Mouse (Mus musculus) stomach, postnatal 0 days (tissue): ENCODE results near the gene Gm42517. TPM values are rescaled to one million over a fixed set of nuclear protein-coding genes. Genes with fewer than 3 reads are reported as not detected.

Source experiments
- ATAC-seq: fragments of 200-750 bp; cut with Nextera tagmentation; 2 replicates; pipeline ENCODE4 v1.8.0; 2017; ENCODE audit not compliant: low FRiP score, low TSS enrichment
- DNase-seq: peaks from one replicate; pipeline ENCODE4 v3.0.0-alpha.2; 2016; ENCODE audit warnings: low spot score
- H3K27ac ChIP-seq: fragments of 300-500 bp; sonication (generic); replicated peaks from 2 replicates; pipeline ENCODE4 v1.5.1; 2014; ENCODE audit warnings: mild to moderate bottlenecking, control low read depth
- H3K27me3 ChIP-seq: fragments of 300-500 bp; sonication (generic); 2 replicates; pipeline ENCODE4 v1.6.1; 2014; ENCODE audit warnings: low read length; ENCODE audit not compliant: control insufficient read depth, insufficient read depth
- H3K36me3 ChIP-seq: fragments of 300-500 bp; sonication (generic); 2 replicates; pipeline ENCODE4 v1.6.1; 2014; ENCODE audit warnings: low read length, mixed read lengths; ENCODE audit not compliant: control insufficient read depth, insufficient read depth
- H3K4me1 ChIP-seq: fragments of 300-500 bp; sonication (generic); replicated peaks from 2 replicates; pipeline ENCODE4 v1.6.1; 2014; ENCODE audit warnings: antibody characterized with exemption; ENCODE audit not compliant: control insufficient read depth, insufficient read depth
- H3K4me2 ChIP-seq: fragments of 300-500 bp; sonication (generic); replicated peaks from 2 replicates; pipeline ENCODE4 v1.6.1; 2014; ENCODE audit warnings: low read depth, mild to moderate bottlenecking, control low read depth, moderate library complexity
- H3K4me3 ChIP-seq: fragments of 300-500 bp; sonication (generic); 2 replicates; pipeline ENCODE4 v1.5.1; 2014; ENCODE audit warnings: low read depth, low read length, control low read depth
- H3K9ac ChIP-seq: fragments of 300-500 bp; sonication (generic); 2 replicates; pipeline ENCODE4 v1.6.1; 2014; ENCODE audit warnings: mild to moderate bottlenecking, low read length, control low read depth, mixed read lengths
- H3K9me3 ChIP-seq: fragments of 300-500 bp; sonication (generic); 2 replicates; pipeline ENCODE4 v1.6.1; 2016; ENCODE audit warnings: low read length; ENCODE audit not compliant: control insufficient read depth
- CTCF ChIP-seq: IDR thresholded peaks from 2 replicates; pipeline ENCODE4 v1.5.1; 2016; ENCODE audit warnings: antibody characterized with exemption, low read depth, mild to moderate bottlenecking, moderate library complexity
- EP300 ChIP-seq: optimal IDR thresholded peaks from 2 replicates; pipeline ENCODE3; 2016; ENCODE audit warnings: antibody characterized with exemption
- WGBS: fragments of 180-500 bp; shearing (Covaris S2); extraction: QIAGEN DNeasy Blood & Tissue Kit; methylation state at CpG from one replicate; pipeline ENCODE4 v1.1.7; 2014; 5-methylcytosine and 5-hydroxymethylcytosine counted together
- polyA plus RNA-seq: library from polyadenylated mRNA; unstranded; fragments of >200 nt; fragmentation: Nextera tagmentation; extraction: Ambion mirVana; gene quantifications from 2 replicates; pipeline ENCODE4 v1.2.1, GENCODE M21; 2015

Gm42517 gene
- polyA plus RNA-seq, 1 experiment from 2014 or later, result 0.08 TPM

DNA sequence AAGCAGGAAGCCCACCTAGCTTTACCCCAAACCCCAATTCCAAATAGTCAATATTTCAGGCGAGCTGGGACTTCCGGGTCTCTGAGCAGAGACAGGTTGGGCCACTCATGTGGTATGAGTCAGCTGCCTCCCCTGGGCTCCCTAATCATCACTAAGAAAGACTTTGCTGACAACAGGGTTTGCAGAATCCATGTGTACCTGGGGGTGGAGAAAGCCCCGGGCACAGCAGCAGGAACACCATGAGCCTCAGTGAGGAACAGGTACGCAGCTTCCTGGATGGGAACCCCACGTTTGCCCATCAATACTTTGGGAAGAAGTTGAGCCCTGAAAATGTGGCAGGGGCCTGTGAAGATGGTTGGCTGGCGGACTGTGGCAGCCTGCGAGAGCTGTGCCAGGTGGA lies 20.5 kb upstream of the Gm42517 start, which contains the start of gene Pde6b:
TSS of gene Pde6b (plus strand) at position 191 of the 400 bp plus-strand sequence.
- 65% methylated on average over 7 of the region's 7 CpGs for WGBS
- no peak for TF ChIP-seq CTCF
- no peak for TF ChIP-seq EP300
- DNase-seq (no peak), ATAC-seq (no peak)
- no peak within 1 kb of the TSS for H3K4me3 ChIP-seq
- no peaks in the 10 kb centered on the region for H3K9me3 ChIP-seq
- no peaks in the 10 kb centered on the region for H3K36me3 ChIP-seq
- no peak within 1 kb of the TSS for H3K27ac ChIP-seq
- no peak within 1 kb of the TSS for H3K4me2 ChIP-seq
- no peak within 1 kb of the TSS for H3K9ac ChIP-seq
- no peaks in the 10 kb centered on the region for H3K4me1 ChIP-seq
- H3K27me3 ChIP-seq, result no peaks in the 10 kb centered on the region

DNA sequence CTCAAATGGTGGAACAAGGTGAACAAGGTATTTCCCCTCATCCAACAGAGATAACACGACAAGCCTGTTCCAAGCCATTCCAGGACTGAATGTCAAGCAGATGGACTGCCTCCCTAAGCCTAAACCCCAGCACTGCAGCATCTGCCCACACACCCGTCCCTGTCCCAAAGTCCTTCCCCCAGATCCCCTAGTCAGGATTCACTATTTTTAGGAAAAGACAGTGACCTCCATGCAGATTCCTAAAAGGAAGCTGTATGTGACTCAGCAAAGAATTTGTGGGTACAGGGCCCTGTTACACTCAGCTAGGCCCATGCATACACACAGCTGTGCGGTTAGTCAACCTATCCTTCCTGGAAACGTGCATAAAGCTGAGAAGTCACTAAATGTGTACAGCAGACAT lies 18.7 kb upstream of the Gm42517 start:
- no peaks in the 10 kb centered on the region for H3K36me3 ChIP-seq
- H3K27me3 ChIP-seq, result no peaks in the 10 kb centered on the region
- ATAC-seq, result no peak
- no peaks in the 10 kb centered on the region for H3K4me1 ChIP-seq
- no peak overlapping the region for H3K4me3 ChIP-seq
- no peak overlapping the region for H3K4me2 ChIP-seq
- WGBS, result 62% methylated on average over 4 of the region's 4 CpGs
- no peak overlapping the region for H3K27ac ChIP-seq
- H3K9me3 ChIP-seq, result no peaks in the 10 kb centered on the region
- H3K9ac ChIP-seq, result no peak overlapping the region
- no peak for TF ChIP-seq CTCF
- TF ChIP-seq EP300, result no peak
- no peak for DNase-seq

DNA sequence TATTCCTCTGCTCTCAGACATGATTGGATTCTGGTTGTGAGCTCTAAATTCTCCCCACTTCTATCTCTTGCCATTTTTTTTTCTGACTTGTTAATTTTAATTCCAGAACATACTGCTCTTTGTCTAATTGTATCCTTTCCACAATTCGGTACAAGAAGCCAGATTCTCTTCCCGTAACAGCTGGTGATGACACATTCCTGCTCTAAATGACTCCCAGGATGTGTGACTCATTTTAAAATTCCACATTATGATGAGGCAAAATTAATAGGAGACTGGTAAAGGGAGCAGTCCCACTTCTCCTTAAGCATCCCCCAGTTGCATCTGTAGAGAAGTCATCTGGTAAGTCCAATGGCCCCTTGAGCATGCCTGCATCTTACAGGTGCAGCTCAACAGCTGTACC lies 17.9 kb upstream of the Gm42517 start:
- Histone ChIP-seq H3K9ac (no peak overlapping the region), H3K36me3 (no peaks in the 10 kb centered on the region), H3K9me3 (no peaks in the 10 kb centered on the region), H3K4me1 (no peaks in the 10 kb centered on the region), H3K27me3 (no peaks in the 10 kb centered on the region), H3K27ac (no peak overlapping the region), H3K4me3 (no peak overlapping the region), H3K4me2 (no peak overlapping the region)
- DNase-seq, result no peak
- no peak for TF ChIP-seq EP300
- TF ChIP-seq CTCF, result no peak
- no peak for ATAC-seq
- 65% methylated on average over 2 of the region's 2 CpGs for WGBS

DNA sequence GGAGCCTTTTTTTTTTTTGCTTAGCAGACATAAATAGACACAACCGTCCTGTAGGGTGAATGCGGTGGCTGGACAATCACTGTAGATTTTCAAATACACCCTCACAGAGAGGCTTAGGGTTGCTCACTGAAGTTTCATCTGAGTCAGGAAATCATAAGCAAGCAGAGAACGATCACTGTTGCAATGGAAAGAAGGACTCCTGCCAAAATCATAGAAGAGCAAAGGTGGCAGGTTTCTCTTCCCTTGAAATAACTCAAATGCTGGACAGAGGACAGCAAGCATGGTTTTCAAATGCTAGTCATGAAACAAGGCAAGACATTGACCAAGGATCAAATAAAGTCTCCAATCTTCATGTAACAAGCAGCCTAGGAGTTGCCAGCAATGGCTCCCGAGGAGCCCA lies 10.6 kb upstream of the Gm42517 start:
- Histone ChIP-seq H3K4me3 (no peak overlapping the region), H3K4me1 (no peaks in the 10 kb centered on the region), H3K9ac (no peak overlapping the region), H3K27ac (no peak overlapping the region), H3K36me3 (no peaks in the 10 kb centered on the region), H3K27me3 (no peaks in the 10 kb centered on the region), H3K9me3 (no peaks in the 10 kb centered on the region), H3K4me2 (no peak overlapping the region)
- WGBS, result 81% methylated on average over 4 of the region's 4 CpGs
- TF ChIP-seq CTCF (no peak), EP300 (no peak)
- ATAC-seq (no peak), DNase-seq (no peak)

- H3K27me3 ChIP-seq, result no peaks in the 10 kb centered on the region
- ATAC-seq (no peak), DNase-seq (no peak)
- WGBS, result 67% methylated on average over 1 of the region's 1 CpGs
- H3K9ac ChIP-seq, result no peak overlapping the region
- H3K4me2 ChIP-seq, result no peak overlapping the region
- no peaks in the 10 kb centered on the region for H3K4me1 ChIP-seq
- no peaks in the 10 kb centered on the region for H3K9me3 ChIP-seq
- no peaks in the 10 kb centered on the region for H3K36me3 ChIP-seq
- no peak overlapping the region for H3K27ac ChIP-seq
- H3K4me3 ChIP-seq, result no peak overlapping the region
- TF ChIP-seq EP300 (no peak), CTCF (no peak)
Measured at GRCm38 (mm10) chr5:108376059-108376458, 8.3 kb upstream of the Gm42517 start.

DNA sequence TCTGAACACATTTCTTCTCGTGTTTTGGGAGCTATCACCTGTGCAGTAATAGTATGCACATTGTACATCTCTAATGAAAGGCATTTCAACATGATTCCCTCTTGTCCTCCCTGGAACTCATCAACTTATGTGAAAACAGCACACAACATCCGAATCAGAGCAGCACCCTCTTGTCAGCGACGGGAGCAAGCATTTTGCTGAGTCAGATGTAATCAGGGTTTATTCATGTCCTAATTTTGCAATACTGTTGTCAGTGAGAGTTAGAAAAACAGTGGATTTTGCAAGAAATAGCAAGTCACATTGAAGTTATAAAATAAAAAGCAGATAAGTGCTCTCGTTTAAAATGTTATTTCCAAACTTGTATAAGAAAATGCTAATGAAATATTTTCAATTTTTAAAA lies 6.4 kb upstream of the Gm42517 start:
- peaks cover 15% of the 10 kb centered on the region for H3K27me3 ChIP-seq
- no peak overlapping the region for H3K9ac ChIP-seq
- H3K9me3 ChIP-seq, result no peaks in the 10 kb centered on the region
- 0 out of 2 replicates have a peak, but pooled peaks cover 5% of the 10 kb centered on the region for H3K4me1 ChIP-seq
- 71% methylated on average over 5 of the region's 5 CpGs for WGBS
- no peak overlapping the region for H3K4me2 ChIP-seq
- TF ChIP-seq CTCF, result no peak
- TF ChIP-seq EP300, result no peak
- no peak overlapping the region for H3K27ac ChIP-seq
- H3K4me3 ChIP-seq, result no peak overlapping the region
- ATAC-seq, result no peak
- no peak for DNase-seq
- no peaks in the 10 kb centered on the region for H3K36me3 ChIP-seq
